Mouse (Mus musculus) kidney, adult 2 months (tissue): ENCODE measurements around the gene Nfyc. TPM values are rescaled to one million over a fixed set of nuclear protein-coding genes. Genes with fewer than 3 reads are reported as not detected.

Experiments used
- DNase-seq: peaks from one replicate; pipeline ENCODE4 v3.0.0; 2021
- H3K27ac ChIP-seq: fragments of 200-500 bp; 2 replicates; pipeline ENCODE4 v1.5.1; 2012; ENCODE audit warnings: low read depth, low read length, control low read depth, inconsistent platforms; ENCODE audit not compliant: insufficient read depth
- H3K27me3 ChIP-seq: fragments of 200-500 bp; replicated peaks from 2 replicates; pipeline ENCODE4 v1.6.1; 2012; ENCODE audit warnings: mild to moderate bottlenecking, moderate library complexity, low read length, inconsistent platforms; ENCODE audit not compliant: control insufficient read depth, insufficient read depth
- H3K36me3 ChIP-seq: fragments of 200-500 bp; 2 replicates; pipeline ENCODE4 v1.6.1; 2012; ENCODE audit warnings: mild to moderate bottlenecking, moderate library complexity, low read length, inconsistent platforms; ENCODE audit not compliant: control insufficient read depth, insufficient read depth
- H3K4me1 ChIP-seq: fragments of 200-500 bp; 2 replicates; pipeline ENCODE4 v1.6.1; 2011; ENCODE audit warnings: low read length; ENCODE audit not compliant: control insufficient read depth, insufficient read depth
- H3K4me3 ChIP-seq: fragments of 200-500 bp; 2 replicates; pipeline ENCODE4 v1.5.1; 2011; ENCODE audit warnings: mild to moderate bottlenecking, low read depth, low read length, control low read depth; ENCODE audit not compliant: insufficient read depth
- CTCF ChIP-seq: fragments of 200-500 bp; conservative IDR thresholded peaks from 2 replicates; pipeline ENCODE4 v1.5.1; 2011; ENCODE audit warnings: low read depth, mild to moderate bottlenecking, control low read depth, low read length, moderate library complexity, mixed read lengths; ENCODE audit not compliant: insufficient read depth, insufficient read length
- POLR2A ChIP-seq: fragments of 200-500 bp; IDR thresholded peaks from one replicate; pipeline ENCODE4 v1.6.1; 2011; ENCODE audit warnings: low read depth, low read length, control low read depth
- WGBS: fragments of 180-500 bp; shearing (Covaris S2); methylation state at CpG from one replicate; pipeline ENCODE4 v1.1.7; 2018; 5-methylcytosine and 5-hydroxymethylcytosine counted together
- polyA plus RNA-seq: library from polyadenylated mRNA; depleted of rRNA; stranded (reverse); fragments of >200 nt; gene quantifications from 2 replicates; pipeline ENCODE4 v1.2.3, GENCODE M21; 2012

The Nfyc gene
- polyA plus RNA-seq, 1 experiment: 218 TPM

DNA sequence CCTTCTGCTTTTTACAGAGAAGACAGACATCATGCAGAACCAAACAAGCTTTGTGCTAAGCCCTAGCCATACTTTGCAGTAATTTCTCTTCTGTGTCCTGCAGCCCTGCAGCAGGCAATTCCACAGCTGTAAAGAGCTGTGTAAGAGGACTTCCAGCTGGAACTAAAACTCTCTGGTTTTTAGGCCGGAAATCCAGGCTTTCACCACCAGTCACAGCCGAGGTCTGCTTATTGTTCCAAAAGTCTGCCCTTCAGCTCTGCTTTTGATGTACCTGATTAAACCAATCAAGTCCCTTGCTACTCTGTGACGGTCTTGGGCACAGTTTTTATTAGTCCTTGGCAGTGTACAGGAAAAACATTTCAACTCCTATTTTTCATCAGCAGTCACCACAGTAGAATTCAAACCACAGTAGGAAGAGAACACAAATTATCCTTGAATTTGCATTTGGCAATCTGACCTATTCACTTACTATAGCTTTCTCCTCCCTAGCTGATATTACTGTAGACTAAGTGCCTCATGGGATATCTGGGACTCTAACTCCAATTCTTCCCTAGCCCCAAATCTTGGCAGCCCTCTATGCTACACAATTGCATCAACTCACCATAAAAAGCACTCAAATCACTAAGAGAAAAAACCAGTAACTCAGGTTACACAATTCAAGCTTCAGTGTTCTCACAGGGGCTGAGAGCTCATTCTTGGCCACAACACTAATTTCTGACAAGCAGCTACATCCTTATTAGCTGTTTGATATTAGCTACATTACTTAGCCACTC, 14.2 kb downstream of the Nfyc start:
- DNase-seq: peak; percentile 48
- peaks cover 38% of the 10 kb centered on the region for H3K4me1 ChIP-seq
- H3K36me3 ChIP-seq: no peaks in the 10 kb centered on the region; the same call in 1 of the 2 replicates
- WGBS: 3% methylated on average over 3 of the region's 3 CpGs
- TF ChIP-seq POLR2A (no peak), CTCF (no peak)
- H3K4me3 ChIP-seq: 0 out of 2 replicates have a peak overlapping the region, but pooled peaks have one; percentile 8
- peak overlapping the region; percentile 97 for H3K27ac ChIP-seq
- no peaks in the 10 kb centered on the region for H3K27me3 ChIP-seq

DNA sequence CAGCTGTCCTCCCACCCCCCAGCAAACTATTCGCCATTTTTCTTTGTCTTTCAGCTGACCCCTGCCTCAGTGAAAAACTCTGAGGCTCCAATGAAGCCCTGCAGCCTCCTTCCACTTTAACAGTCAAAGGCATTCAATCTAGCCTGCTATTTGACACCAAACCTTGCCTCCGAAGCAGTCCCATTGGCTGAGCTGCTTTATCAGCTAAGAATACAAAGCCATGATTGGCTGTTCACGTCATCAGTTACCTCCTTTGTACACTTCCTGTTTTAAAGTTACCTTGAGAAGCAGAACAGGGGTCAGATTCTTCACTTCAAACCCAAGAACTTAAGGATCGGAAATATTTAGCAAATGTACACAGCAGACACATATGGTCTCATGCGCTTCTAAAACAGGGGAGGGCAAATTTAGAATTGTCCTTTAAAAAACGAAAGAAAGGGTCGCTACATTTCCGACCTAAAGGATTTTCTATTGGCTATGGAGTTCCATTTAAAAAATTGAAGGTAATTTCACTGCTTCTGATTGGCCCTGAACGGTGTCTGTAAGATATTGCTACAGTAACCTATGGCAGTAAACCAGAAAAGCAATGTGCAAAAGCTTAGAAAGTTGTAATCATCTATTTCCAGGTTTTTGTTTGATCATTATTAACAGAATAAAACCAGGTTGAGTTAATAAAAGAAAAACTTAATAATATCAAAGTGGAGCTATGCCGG, 15.6 kb downstream of the Nfyc start:
- peak overlapping the region; percentile 100 for H3K27ac ChIP-seq
- TF ChIP-seq CTCF: no peak
- no peak for TF ChIP-seq POLR2A
- H3K4me3 ChIP-seq: peak overlapping the region; percentile 60
- DNase-seq: peak; percentile 97
- WGBS: 3% methylated on average over 10 of the region's 10 CpGs
- H3K36me3 ChIP-seq: no peaks in the 10 kb centered on the region; the same call in 1 of the 2 replicates
- H3K27me3 ChIP-seq: no peaks in the 10 kb centered on the region
- H3K4me1 ChIP-seq: peaks cover 40% of the 10 kb centered on the region

DNA sequence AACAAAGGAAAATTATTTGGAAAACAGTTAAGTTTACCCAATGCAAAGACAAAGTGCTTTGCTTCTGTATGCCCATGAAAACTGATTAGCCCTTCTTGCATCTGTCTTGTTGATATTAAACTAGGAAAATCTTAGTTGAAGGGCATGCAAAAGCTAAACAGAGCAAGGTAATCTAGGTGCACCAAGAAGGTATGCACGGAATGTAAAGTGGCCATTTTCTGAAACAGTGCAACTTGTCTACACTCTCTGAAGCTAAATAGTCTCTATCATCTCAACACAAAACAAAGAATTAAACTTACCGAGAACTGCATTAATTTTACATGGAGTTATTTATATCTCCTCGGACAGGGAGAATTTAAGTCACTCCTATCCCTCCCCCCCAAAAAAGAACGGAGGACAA, 16.2 kb downstream of the Nfyc start:
- no peak for DNase-seq
- TF ChIP-seq CTCF: no peak
- no peak for TF ChIP-seq POLR2A
- Histone ChIP-seq H3K27me3 (no peaks in the 10 kb centered on the region), H3K36me3 (no peaks in the 10 kb centered on the region; the same call in 1 of the 2 replicates), H3K4me1 (peaks cover 36% of the 10 kb centered on the region), H3K4me3 (peak overlapping the region; percentile 60), H3K27ac (peak overlapping the region; percentile 100)
- WGBS: 4% methylated on average over 4 of the region's 4 CpGs

DNA sequence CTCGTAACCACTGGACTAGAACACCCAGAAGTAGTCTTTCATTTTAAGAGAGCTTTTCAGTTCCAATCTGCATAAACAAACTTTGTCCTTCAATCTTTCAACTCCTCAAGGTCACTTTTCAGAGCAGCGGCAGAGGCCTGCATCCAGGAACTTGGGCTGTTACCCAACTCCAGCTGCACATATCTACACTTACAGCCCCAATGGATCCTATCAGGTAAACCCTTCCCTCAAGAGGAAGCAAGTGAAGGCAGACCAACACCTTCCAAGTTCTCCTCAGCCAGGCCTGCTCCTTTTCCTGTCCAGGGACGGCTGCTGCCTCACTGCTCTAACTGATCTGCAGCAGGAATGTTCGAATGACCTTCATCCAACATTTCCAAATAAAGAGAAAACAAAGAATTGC, 17.2 kb downstream of the Nfyc start:
- H3K4me3 ChIP-seq: peak overlapping the region; percentile 60
- peak; percentile 92 for DNase-seq
- TF ChIP-seq CTCF: no peak
- no peak for TF ChIP-seq POLR2A
- no peaks in the 10 kb centered on the region; the same call in 1 of the 2 replicates for H3K36me3 ChIP-seq
- H3K4me1 ChIP-seq: peaks cover 29% of the 10 kb centered on the region
- 10% methylated on average over 4 of the region's 4 CpGs for WGBS
- no peaks in the 10 kb centered on the region for H3K27me3 ChIP-seq
- peak overlapping the region; percentile 99 for H3K27ac ChIP-seq

DNA sequence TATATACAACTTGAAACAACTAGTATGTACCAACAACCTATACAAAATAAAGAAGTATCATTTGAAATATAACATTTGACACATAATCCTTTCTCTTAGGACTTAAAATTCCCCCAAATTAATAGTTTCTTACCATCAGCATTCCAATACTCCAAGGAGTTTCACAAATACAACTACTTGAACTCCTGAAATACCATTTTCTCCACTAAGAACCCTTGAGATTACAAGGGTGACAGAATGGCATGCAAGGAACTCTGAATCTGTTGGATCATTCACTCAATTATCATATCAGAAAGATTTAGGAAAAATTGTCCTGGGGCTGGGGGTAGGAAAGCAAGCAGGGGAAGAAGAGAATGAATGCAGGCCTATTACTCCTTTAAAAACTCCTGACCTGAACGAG, 17.6 kb downstream of the Nfyc start:
- no peaks in the 10 kb centered on the region; the same call in 1 of the 2 replicates for H3K36me3 ChIP-seq
- TF ChIP-seq CTCF (no peak), POLR2A (no peak)
- no peaks in the 10 kb centered on the region for H3K27me3 ChIP-seq
- DNase-seq: no peak
- H3K27ac ChIP-seq: peak overlapping the region; percentile 99
- H3K4me3 ChIP-seq: peak overlapping the region; percentile 60; the same call in 1 of the 2 replicates
- peaks cover 29% of the 10 kb centered on the region for H3K4me1 ChIP-seq
- WGBS: 10% methylated on average over 1 of the region's 1 CpGs

DNA sequence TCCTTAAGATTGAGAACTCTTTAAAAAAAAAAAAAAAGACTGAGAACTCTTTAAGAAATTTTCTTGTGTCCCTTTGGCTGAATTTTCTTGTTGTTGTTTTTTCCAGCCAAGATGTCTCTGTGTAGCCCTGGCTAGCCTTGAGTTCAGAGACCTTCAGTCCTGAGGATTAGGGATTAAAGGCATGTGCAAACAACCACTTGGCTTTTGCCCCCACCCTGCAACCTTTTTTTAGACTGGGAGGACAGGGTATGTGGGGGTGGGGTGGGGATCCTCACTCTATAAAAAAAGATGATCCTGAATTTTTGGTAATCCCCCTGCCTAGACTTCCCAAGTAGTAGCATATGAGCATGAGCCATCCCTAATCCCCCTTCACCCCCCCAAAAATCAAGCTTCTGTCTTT, 25.6 kb downstream of the Nfyc start:
- Histone ChIP-seq H3K4me3 (no peak overlapping the region), H3K36me3 (no peaks in the 10 kb centered on the region; the same call in none of the 2 replicates), H3K27me3 (no peaks in the 10 kb centered on the region), H3K27ac (peak overlapping the region; percentile 85), H3K4me1 (peaks cover 21% of the 10 kb centered on the region)
- no peak for TF ChIP-seq POLR2A
- no peak for TF ChIP-seq CTCF
- DNase-seq: peak; percentile 76

DNA sequence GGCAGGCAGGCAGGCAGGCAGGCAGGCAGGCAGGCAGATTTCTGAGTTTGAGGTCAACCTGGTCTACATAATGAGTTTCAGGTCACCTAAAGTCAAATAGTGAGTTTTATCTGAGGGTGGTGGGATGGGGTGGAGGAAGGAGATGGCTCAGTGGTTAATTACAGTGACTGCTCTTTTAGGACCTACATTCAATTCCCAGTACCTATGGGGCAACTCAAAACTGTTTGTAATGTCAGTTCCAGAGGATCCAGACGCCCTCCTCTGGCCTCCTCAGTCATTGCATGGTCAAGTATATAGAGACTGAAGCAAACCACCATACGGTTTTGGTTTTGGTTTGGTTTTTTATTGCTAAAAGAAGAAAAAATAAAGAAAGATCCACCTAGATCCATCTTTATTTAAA, 29.9 kb downstream of the Nfyc start:
- peak; percentile 52 for DNase-seq
- no peak for TF ChIP-seq POLR2A
- peak; percentile 43 for TF ChIP-seq CTCF
- H3K27ac ChIP-seq: peak overlapping the region; percentile 71
- no peaks in the 10 kb centered on the region for H3K27me3 ChIP-seq
- peaks cover 23% of the 10 kb centered on the region for H3K4me1 ChIP-seq
- WGBS: 17% methylated on average over 2 of the region's 2 CpGs
- H3K36me3 ChIP-seq: no peaks in the 10 kb centered on the region; the same call in none of the 2 replicates
- no peak overlapping the region for H3K4me3 ChIP-seq
